Mouse (Mus musculus) cerebellum, adult 9-10 months (tissue): ENCODE measurements around the gene Axin1.
A peak's percentile ranks its signal among the peaks of the same experiment; 100 is the strongest.

Experiments
- DNase-seq: peaks from one replicate; pipeline ENCODE4 v3.0.0; 2022

The Axin1 gene

GRCm38 (mm10) chr17:26243471-26244100, 105.1 kb downstream of the Axin1 start:
- DNase-seq = no peak

GRCm38 (mm10) chr17:26244101-26244841, 105.8 kb downstream of the Axin1 start, which contains the start of gene Fam234a:
Fam234a (minus strand) TSS chr17:26244242.
- DNase-seq = peak; percentile 95
